Mouse (Mus musculus) midbrain, postnatal 0 days (tissue): ENCODE measurements around the gene Saxo1. TPM values are rescaled to one million over a fixed set of nuclear protein-coding genes. Genes with fewer than 3 reads are reported as not detected.
A peak's percentile ranks its signal among the peaks of the same experiment; 100 is the strongest.

Experiments
- ATAC-seq: fragments of 200-750 bp; cut with Nextera tagmentation; 2 replicates; pipeline ENCODE4 v1.8.0; 2017; ENCODE audit warnings: moderate number of reproducible peaks, mild to moderate bottlenecking, moderate TSS enrichment, moderate library complexity; ENCODE audit not compliant: low FRiP score
- DNase-seq: peaks from one replicate; pipeline ENCODE4 v3.0.0-alpha.2; 2015; ENCODE audit warnings: low spot score
- H3K27ac ChIP-seq: fragments of 300-500 bp; sonication (generic); 2 replicates; pipeline ENCODE4 v1.5.1; 2014; ENCODE audit warnings: low read depth, mild to moderate bottlenecking, low read length, mixed read lengths
- H3K27me3 ChIP-seq: fragments of 300-500 bp; sonication (generic); 2 replicates; pipeline ENCODE4 v1.6.1; 2014; ENCODE audit warnings: low read length, control low read depth, mixed read lengths; ENCODE audit not compliant: insufficient read depth
- H3K36me3 ChIP-seq: fragments of 300-500 bp; sonication (generic); 2 replicates; pipeline ENCODE4 v1.6.1; 2014; ENCODE audit warnings: low read length, control low read depth, mixed read lengths; ENCODE audit not compliant: insufficient read depth
- H3K4me1 ChIP-seq: fragments of 300-500 bp; sonication (generic); 2 replicates; pipeline ENCODE4 v1.6.1; 2014; ENCODE audit warnings: mild to moderate bottlenecking, control low read depth, antibody characterized with exemption, low read length, mixed read lengths; ENCODE audit not compliant: insufficient read depth
- H3K4me2 ChIP-seq: fragments of 300-500 bp; sonication (generic); 2 replicates; pipeline ENCODE4 v1.6.1; 2014; ENCODE audit warnings: low read depth, mild to moderate bottlenecking, low read length, mixed read lengths; ENCODE audit not compliant: poor library complexity, severe bottlenecking
- H3K4me3 ChIP-seq: fragments of 300-500 bp; sonication (generic); 2 replicates; pipeline ENCODE4 v1.5.1; 2014; ENCODE audit warnings: low read depth, mild to moderate bottlenecking, low read length, moderate library complexity
- H3K9ac ChIP-seq: fragments of 300-500 bp; sonication (generic); replicated peaks from 2 replicates; pipeline ENCODE4 v1.6.1; 2014; ENCODE audit warnings: mild to moderate bottlenecking, low read length, moderate library complexity, mixed read lengths; ENCODE audit not compliant: poor library complexity, severe bottlenecking
- H3K9me3 ChIP-seq: fragments of 300-500 bp; sonication (generic); 2 replicates; pipeline ENCODE4 v1.6.1; 2016; ENCODE audit warnings: low read length, control low read depth
- CTCF ChIP-seq: IDR thresholded peaks from 2 replicates; pipeline ENCODE4 v1.5.1; 2016; ENCODE audit warnings: antibody characterized with exemption, mild to moderate bottlenecking
- WGBS: fragments of 180-500 bp; shearing (Covaris S2); extraction: QIAGEN DNeasy Blood & Tissue Kit; methylation state at CpG from one replicate; pipeline ENCODE4 v1.1.7; 2014; 5-methylcytosine and 5-hydroxymethylcytosine counted together
- polyA plus RNA-seq: library from polyadenylated mRNA; unstranded; fragments of >200 nt; fragmentation: Nextera tagmentation; extraction: Ambion mirVana; gene quantifications from 2 replicates; pipeline ENCODE4 v1.2.1, GENCODE M21; 2015
- total RNA-seq: library from RNA; depleted of rRNA; stranded (reverse); fragments of >200 nt; gene quantifications from 2 replicates; pipeline ENCODE4 v1.2.3, GENCODE M21; 2014

Gene Saxo1
- total and polyA plus RNA-seq, 2 experiments from 2014 or later = not detected

GRCm38 (mm10) chr4:86555035-86555707 is 3.0 kb downstream of the Saxo1 start:
- Histone ChIP-seq H3K27me3 (no peaks in the 10 kb centered on the region), H3K4me1 (no peaks in the 10 kb centered on the region), H3K27ac (no peak overlapping the region), H3K36me3 (no peaks in the 10 kb centered on the region), H3K9me3 (no peaks in the 10 kb centered on the region), H3K4me3 (no peak overlapping the region), H3K9ac (no peak overlapping the region), H3K4me2 (no peak overlapping the region)
- 25% methylated on average over 6 of the region's 6 CpGs for WGBS
- ATAC-seq (peak; percentile 45; the same call in 1 of the 2 replicates), DNase-seq (peak; percentile 89)
- peak; percentile 82 for TF ChIP-seq CTCF

DNA sequence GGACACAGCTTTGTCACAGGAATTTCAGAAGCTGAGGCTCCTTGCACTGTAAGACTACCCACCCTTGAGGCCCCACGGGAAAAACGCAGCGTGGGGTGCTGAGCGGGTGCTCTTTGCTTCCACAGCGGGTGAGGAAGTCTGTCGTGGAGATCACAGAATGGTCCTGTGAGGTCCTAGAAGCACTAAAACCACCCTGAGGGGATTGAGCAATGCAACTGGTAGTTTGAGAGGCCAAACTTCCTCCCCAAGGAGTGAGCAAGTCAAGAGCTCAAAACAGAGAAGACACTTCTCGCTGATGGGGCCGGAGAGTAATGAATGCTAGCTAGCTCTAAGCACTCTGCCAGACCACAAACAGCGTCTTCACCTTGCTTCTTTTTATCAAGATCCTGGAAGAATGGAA is 9.8 kb downstream of the Saxo1 start:
- Histone ChIP-seq H3K9ac (no peak overlapping the region), H3K4me3 (no peak overlapping the region), H3K4me1 (no peaks in the 10 kb centered on the region), H3K9me3 (no peaks in the 10 kb centered on the region), H3K27me3 (no peaks in the 10 kb centered on the region), H3K36me3 (no peaks in the 10 kb centered on the region), H3K27ac (no peak overlapping the region), H3K4me2 (no peak overlapping the region)
- TF ChIP-seq CTCF = no peak
- DNase-seq (no peak), ATAC-seq (no peak)
- WGBS = 86% methylated on average over 9 of the region's 9 CpGs

DNA sequence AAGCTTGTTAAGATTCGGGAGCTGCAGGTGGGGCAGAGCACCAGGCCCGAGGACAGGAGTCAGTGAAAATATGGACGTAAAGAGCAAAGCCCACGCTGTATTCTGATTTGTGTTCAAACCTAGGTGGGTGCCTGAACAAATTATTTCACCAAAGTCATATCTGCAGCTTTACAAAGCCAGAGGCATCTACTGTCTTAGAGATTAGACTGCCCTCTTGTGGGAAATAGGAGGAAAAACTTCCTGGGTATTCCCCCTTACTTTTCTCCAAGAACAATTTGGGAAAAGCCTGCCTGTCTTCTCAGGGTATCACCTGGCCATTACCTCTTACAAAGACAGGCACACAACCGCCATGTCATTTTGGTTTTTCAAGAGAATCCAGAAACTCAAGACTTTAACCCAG is 12.5 kb downstream of the Saxo1 start:
- no peak overlapping the region for H3K27ac ChIP-seq
- no peak overlapping the region for H3K9ac ChIP-seq
- 49% methylated on average over 5 of the region's 5 CpGs for WGBS
- no peaks in the 10 kb centered on the region for H3K27me3 ChIP-seq
- H3K4me2 ChIP-seq = no peak overlapping the region
- DNase-seq (peak; percentile 80), ATAC-seq (no peak)
- H3K36me3 ChIP-seq = no peaks in the 10 kb centered on the region
- H3K4me3 ChIP-seq = no peak overlapping the region
- TF ChIP-seq CTCF = peak; percentile 83
- no peaks in the 10 kb centered on the region for H3K9me3 ChIP-seq
- no peaks in the 10 kb centered on the region for H3K4me1 ChIP-seq

GRCm38 (mm10) chr4:86543999-86544398 is 14.1 kb downstream of the Saxo1 start:
- DNase-seq (peak; percentile 28), ATAC-seq (no peak)
- WGBS = 54% methylated on average over 3 of the region's 3 CpGs
- Histone ChIP-seq H3K4me2 (no peak overlapping the region), H3K9me3 (no peaks in the 10 kb centered on the region), H3K27ac (no peak overlapping the region), H3K36me3 (no peaks in the 10 kb centered on the region), H3K9ac (no peak overlapping the region), H3K4me3 (no peak overlapping the region), H3K27me3 (no peaks in the 10 kb centered on the region), H3K4me1 (no peaks in the 10 kb centered on the region)
- no peak for TF ChIP-seq CTCF

GRCm38 (mm10) chr4:86541573-86541972 is 16.6 kb downstream of the Saxo1 start:
- no peak for TF ChIP-seq CTCF
- WGBS = 78% methylated on average over 1 of the region's 1 CpGs
- Histone ChIP-seq H3K27ac (no peak overlapping the region), H3K9ac (no peak overlapping the region), H3K4me1 (no peaks in the 10 kb centered on the region), H3K36me3 (no peaks in the 10 kb centered on the region), H3K4me2 (no peak overlapping the region), H3K9me3 (no peaks in the 10 kb centered on the region), H3K27me3 (no peaks in the 10 kb centered on the region), H3K4me3 (no peak overlapping the region)
- ATAC-seq (no peak), DNase-seq (no peak)

- no peak for DNase-seq
- no peak for TF ChIP-seq CTCF
- H3K9me3 ChIP-seq = no peaks in the 10 kb centered on the region
- WGBS = 95% methylated on average over 5 of the region's 5 CpGs
- no peak for ATAC-seq
- H3K4me3 ChIP-seq = no peak overlapping the region
- no peak overlapping the region for H3K4me2 ChIP-seq
- no peak overlapping the region for H3K27ac ChIP-seq
- H3K36me3 ChIP-seq = no peaks in the 10 kb centered on the region
- H3K27me3 ChIP-seq = no peaks in the 10 kb centered on the region
- no peaks in the 10 kb centered on the region for H3K4me1 ChIP-seq
- no peak overlapping the region for H3K9ac ChIP-seq
Measured at GRCm38 (mm10) chr4:86538936-86539335, 19.2 kb downstream of the Saxo1 start.
